Mouse (Mus musculus): Measurements from ENCODE around the gene 4930572O03Rik.
"Not testable (repeated sequence)": the region's sequence is repeated elsewhere in the genome, so short reads cannot be mapped to it uniquely, and the experiment has no call there.

GRCm38 (mm10) chr5:15681301-15682035 is 24.6 kb upstream of the 4930572O03Rik start:
- not testable (repeated sequence) for TF ChIP-seq UBTF (IDR thresholded peaks at IDR 0.05; ENCODE audit: borderline replicate concordance, insufficient read depth, low read depth, low read length); TCF12 (IDR thresholded peaks at IDR 0.05; ENCODE audit: low read depth, low read length); ZC3H11A (IDR thresholded peaks at IDR 0.05; ENCODE audit: low read depth, low read length); MAZ (IDR thresholded peaks at IDR 0.05; ENCODE audit: low read depth, low read length); POLR2A (IDR thresholded peaks at IDR 0.05; ENCODE audit: control insufficient read depth in 1 of 2, insufficient read depth in 1 of 2, low read depth in 1 of 2, low read length in 2 of 2, poor library complexity in 1 of 2); MAX (IDR thresholded peaks at IDR 0.05; ENCODE audit: low read length)

Measured in MEL (cell line).